Mouse (Mus musculus) neural tube, embryonic 12.5 days (tissue): ENCODE data around the gene Agpat4. TPM values are rescaled to one million over a fixed set of nuclear protein-coding genes. Genes with fewer than 3 reads are reported as not detected.

ENCODE experiments used
- polyA plus RNA-seq: library from polyadenylated mRNA; unstranded; fragments of >200 nt; fragmentation: Nextera tagmentation; extraction: Ambion mirVana; gene quantifications from 2 replicates; pipeline ENCODE4 v1.2.1, GENCODE M21; 2016

The Agpat4 gene
- polyA plus RNA-seq, 1 experiment from 2014 or later: 41.5 TPM

Other genes starting within 250 kb of the Agpat4 start
- gene Map3k4, start 200.1 kb downstream of the Agpat4 start, polyA plus RNA-seq: 44.7 and 60.4 TPM in 2 replicates